Mouse (Mus musculus): ENCODE results near the gene Mgll. TPM values are rescaled to one million over a fixed set of nuclear protein-coding genes. Genes with fewer than 3 reads are reported as not detected.
A peak's percentile ranks its signal among the peaks of the same experiment; 100 is the strongest.

Gene Mgll
- total and polyA plus RNA-seq, 3 experiments = 88.7 to 146 (median 102) TPM

DNA sequence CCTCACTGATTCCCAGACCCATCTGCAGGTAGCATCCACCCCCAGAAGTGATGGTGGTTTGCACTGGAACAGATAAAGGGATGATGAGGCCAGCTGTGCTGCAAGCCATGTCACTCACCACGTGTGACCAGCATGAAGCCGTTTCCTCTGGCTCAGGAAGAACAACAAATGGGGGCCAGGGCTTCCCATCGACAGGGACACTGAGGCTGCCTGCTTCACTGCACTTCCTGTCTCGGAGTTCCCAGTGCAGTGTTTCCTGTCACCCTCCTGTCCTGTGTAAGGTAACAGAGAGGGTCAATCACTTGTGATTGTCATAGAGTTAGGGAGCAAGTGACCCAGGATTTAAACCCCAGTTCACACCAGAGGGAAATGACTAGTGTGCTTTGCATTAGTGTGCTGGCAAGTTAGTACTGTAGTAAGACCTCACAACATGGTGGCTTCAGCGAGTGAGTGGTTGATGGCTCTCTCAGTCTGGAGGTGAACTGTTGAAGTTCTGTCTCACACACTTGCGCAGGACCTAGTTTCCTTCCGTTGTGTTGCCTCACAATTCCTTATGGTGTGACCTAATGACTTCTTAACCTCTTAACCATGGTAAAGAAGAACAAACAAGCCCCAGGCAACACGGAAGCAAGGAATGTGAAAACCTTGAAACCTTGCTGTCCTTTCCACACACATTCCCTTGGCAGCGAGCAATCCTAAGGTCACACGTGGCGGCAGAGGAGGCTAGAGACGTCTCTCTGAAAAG lies 23.3 kb downstream of the Mgll start:
- DNase-seq = no peak
- no peak overlapping the region for H3K9ac ChIP-seq (ENCODE audit: low read depth, low read length)
- intact Hi-C loops (cut with DNase I) = no loop called here
- no peak overlapping the region; the same call in 1 of the 2 replicates for H3K27ac ChIP-seq
- no peaks in the 10 kb centered on the region for H3K36me3 ChIP-seq (ENCODE audit: control insufficient read depth, insufficient read depth, low read length)
- H3K4me3 ChIP-seq = no peak overlapping the region
- no peaks in the 10 kb centered on the region for H3K27me3 ChIP-seq (ENCODE audit: control insufficient read depth, insufficient read depth, low read length)
- WGBS = 71% methylated on average over 12 of the region's 12 CpGs
- H3K4me1 ChIP-seq (ENCODE audit: control insufficient read depth, insufficient read depth, low read length) = peaks cover 9% of the 10 kb centered on the region
- no peaks in the 10 kb centered on the region for H3K79me2 ChIP-seq (replicated peaks; ENCODE audit: control insufficient read depth, insufficient read depth, low read length)
- TF ChIP-seq CTCF (IDR thresholded peaks at IDR 0.05) = no peak
- no peak for TF ChIP-seq POLR2A (IDR thresholded peaks at IDR 0.05; ENCODE audit: insufficient read depth, low read depth, low read length)
- TF ChIP-seq EP300 (IDR thresholded peaks at IDR 0.05; ENCODE audit: insufficient read depth, low read depth, low read length) = no peak

DNA sequence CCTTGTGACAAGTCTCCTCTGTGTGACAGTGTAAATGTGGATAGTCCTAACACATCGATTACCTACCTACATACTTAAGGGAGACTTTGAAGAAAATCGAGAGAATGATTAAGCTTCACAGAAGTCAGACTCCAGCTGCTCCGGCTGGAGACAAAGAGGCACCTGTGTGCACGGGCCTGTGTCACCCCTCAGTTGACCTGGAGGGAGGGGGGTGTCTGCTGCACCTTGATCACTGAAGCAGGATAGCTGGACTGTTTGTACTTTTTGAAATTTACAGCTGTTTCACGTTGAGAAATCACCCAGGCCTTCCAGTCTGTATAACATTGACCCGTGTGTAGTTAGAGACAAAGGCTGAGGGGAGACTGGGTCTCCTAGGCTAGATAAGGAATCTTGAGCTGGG lies 26.7 kb downstream of the Mgll start:
- Histone ChIP-seq H3K4me3 (no peak overlapping the region), H3K27ac (no peak overlapping the region), H3K79me2 (replicated peaks; ENCODE audit: control insufficient read depth, insufficient read depth, low read length) (no peaks in the 10 kb centered on the region), H3K27me3 (ENCODE audit: control insufficient read depth, insufficient read depth, low read length) (no peaks in the 10 kb centered on the region), H3K9ac (ENCODE audit: low read depth, low read length) (no peak overlapping the region), H3K36me3 (ENCODE audit: control insufficient read depth, insufficient read depth, low read length) (no peaks in the 10 kb centered on the region), H3K4me1 (ENCODE audit: control insufficient read depth, insufficient read depth, low read length) (peaks cover 14% of the 10 kb centered on the region)
- intact Hi-C loops (cut with DNase I) = no loop called here
- TF ChIP-seq POLR2A (IDR thresholded peaks at IDR 0.05; ENCODE audit: insufficient read depth, low read depth, low read length) (no peak), EP300 (IDR thresholded peaks at IDR 0.05; ENCODE audit: insufficient read depth, low read depth, low read length) (no peak), CTCF (IDR thresholded peaks at IDR 0.05) (no peak)
- no peak for DNase-seq
- WGBS = 73% methylated on average over 6 of the region's 6 CpGs

DNA sequence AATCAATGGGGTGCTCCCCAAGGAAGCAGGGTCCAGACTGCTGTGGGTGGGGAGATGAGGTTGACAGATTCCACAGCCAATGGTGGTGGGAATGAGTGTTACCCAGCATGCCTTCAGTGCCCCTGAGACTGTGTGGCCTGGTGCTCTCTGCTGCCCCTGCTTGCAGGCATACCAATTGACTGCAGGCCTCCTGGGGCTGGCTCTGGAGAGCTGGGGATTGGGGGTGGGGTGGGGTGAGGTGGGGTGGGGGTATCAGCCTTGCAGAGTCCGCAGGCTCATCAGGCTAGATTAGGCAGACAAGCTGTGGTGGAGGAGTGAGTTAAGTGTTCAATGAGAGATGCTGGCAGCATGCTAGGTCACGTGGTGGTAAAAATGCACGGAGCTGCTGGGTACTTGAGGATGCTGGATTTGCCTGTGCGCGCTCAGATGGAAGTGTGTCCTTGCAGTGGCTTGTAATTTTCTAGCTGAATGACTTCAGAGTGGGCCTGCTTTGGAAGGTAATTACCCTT lies 28.6 kb downstream of the Mgll start:
- DNase-seq = no peak
- peaks cover 2% of the 10 kb centered on the region; the same call in 1 of the 2 replicates for H3K36me3 ChIP-seq (ENCODE audit: control insufficient read depth, insufficient read depth, low read length)
- 0 out of 2 replicates have a peak, but pooled peaks cover 2% of the 10 kb centered on the region for H3K79me2 ChIP-seq (replicated peaks; ENCODE audit: control insufficient read depth, insufficient read depth, low read length)
- 42% methylated on average over 5 of the region's 5 CpGs for WGBS
- TF ChIP-seq CTCF (IDR thresholded peaks at IDR 0.05) (peak; percentile 39), EP300 (IDR thresholded peaks at IDR 0.05; ENCODE audit: insufficient read depth, low read depth, low read length) (no peak)
- peaks cover 22% of the 10 kb centered on the region for H3K4me1 ChIP-seq (ENCODE audit: control insufficient read depth, insufficient read depth, low read length)
- H3K4me3 ChIP-seq = no peak overlapping the region
- H3K27ac ChIP-seq = no peak overlapping the region; the same call in 1 of the 2 replicates
- H3K27me3 ChIP-seq (ENCODE audit: control insufficient read depth, insufficient read depth, low read length) = no peaks in the 10 kb centered on the region
- intact Hi-C loops (cut with DNase I) = no loop called here
- no peak overlapping the region for H3K9ac ChIP-seq (ENCODE audit: low read depth, low read length)

DNA sequence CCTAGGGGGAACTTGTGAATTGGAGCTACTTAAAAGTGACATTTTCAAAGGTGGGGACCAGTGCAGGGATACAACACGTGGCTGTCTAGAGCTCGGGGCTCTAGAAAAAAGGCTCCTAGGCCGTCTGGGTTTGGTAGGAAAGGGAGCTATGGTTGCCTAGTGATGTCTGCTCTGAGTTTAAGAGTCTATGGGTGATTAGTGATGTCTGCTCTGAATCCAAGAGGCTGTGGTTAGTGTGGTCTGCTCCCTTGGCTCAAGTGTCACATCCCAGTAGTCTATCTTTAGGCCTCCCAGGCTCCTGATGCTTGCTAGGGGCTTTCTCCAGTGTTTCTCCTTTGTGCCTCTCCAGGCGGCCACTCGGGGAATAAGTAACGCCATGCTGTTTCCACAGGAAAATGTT lies 29.4 kb downstream of the Mgll start:
- Histone ChIP-seq H3K36me3 (ENCODE audit: control insufficient read depth, insufficient read depth, low read length) (peaks cover 2% of the 10 kb centered on the region; the same call in 1 of the 2 replicates), H3K27me3 (ENCODE audit: control insufficient read depth, insufficient read depth, low read length) (no peaks in the 10 kb centered on the region), H3K79me2 (replicated peaks; ENCODE audit: control insufficient read depth, insufficient read depth, low read length) (0 out of 2 replicates have a peak, but pooled peaks cover 2% of the 10 kb centered on the region), H3K4me3 (no peak overlapping the region), H3K27ac (no peak overlapping the region; the same call in 1 of the 2 replicates), H3K4me1 (ENCODE audit: control insufficient read depth, insufficient read depth, low read length) (peaks cover 26% of the 10 kb centered on the region), H3K9ac (ENCODE audit: low read depth, low read length) (no peak overlapping the region)
- TF ChIP-seq EP300 (IDR thresholded peaks at IDR 0.05; ENCODE audit: insufficient read depth, low read depth, low read length) (no peak), POLR2A (IDR thresholded peaks at IDR 0.05; ENCODE audit: insufficient read depth, low read depth, low read length) (no peak), CTCF (IDR thresholded peaks at IDR 0.05) (no peak)
- DNase-seq = no peak
- WGBS = 55% methylated on average over 6 of the region's 6 CpGs
- intact Hi-C loops (cut with DNase I) = no loop called here

DNA sequence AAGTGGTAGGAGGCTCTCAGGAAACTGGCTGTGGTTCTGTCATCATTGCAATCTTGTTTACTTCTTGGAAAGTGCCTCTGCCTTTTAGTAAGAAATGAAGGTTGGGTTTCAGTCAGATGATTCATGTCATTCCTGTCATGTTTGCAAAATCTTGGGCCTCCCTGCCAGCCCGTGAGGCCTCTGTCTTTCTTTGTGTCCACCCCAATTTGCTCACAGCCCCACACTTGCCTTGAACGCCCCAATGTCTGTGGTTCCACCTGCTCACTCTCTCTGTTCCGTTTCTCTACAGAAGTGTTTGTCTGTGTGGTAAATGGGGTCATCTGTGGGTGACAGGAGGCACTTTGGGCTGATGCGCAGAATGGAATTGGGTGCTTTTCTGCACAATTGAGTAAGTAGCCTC lies 32.8 kb downstream of the Mgll start:
- Histone ChIP-seq H3K27ac (peak overlapping the region; percentile 29), H3K79me2 (replicated peaks; ENCODE audit: control insufficient read depth, insufficient read depth, low read length) (0 out of 2 replicates have a peak, but pooled peaks cover 2% of the 10 kb centered on the region), H3K4me3 (no peak overlapping the region), H3K27me3 (ENCODE audit: control insufficient read depth, insufficient read depth, low read length) (no peaks in the 10 kb centered on the region), H3K9ac (ENCODE audit: low read depth, low read length) (no peak overlapping the region), H3K4me1 (ENCODE audit: control insufficient read depth, insufficient read depth, low read length) (peaks cover 47% of the 10 kb centered on the region), H3K36me3 (ENCODE audit: control insufficient read depth, insufficient read depth, low read length) (peaks cover 2% of the 10 kb centered on the region; the same call in 1 of the 2 replicates)
- TF ChIP-seq CTCF (IDR thresholded peaks at IDR 0.05) (no peak), POLR2A (IDR thresholded peaks at IDR 0.05; ENCODE audit: insufficient read depth, low read depth, low read length) (no peak), EP300 (IDR thresholded peaks at IDR 0.05; ENCODE audit: insufficient read depth, low read depth, low read length) (no peak)
- DNase-seq = no peak
- intact Hi-C loops (cut with DNase I) = no loop called here
- WGBS = 86% methylated on average over 4 of the region's 4 CpGs

DNA sequence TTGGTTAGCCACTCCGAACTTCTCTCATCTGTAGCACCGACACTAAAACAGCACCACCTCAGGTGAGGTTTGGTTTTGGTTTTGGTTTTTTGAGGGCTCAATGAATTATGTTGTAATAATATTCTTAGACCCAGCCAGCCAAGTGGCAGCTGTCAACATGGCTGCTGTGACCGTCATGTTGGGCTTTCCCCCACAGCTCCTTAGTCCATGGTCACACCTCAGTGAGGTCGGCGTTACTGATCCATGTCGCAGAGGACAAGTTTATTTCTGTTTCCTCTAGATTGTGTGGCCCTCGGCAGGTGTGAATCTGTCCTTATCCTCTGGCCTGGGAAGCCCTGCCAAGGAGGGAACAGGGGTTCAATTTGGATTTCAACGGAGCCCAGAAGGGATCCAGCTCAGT lies 33.9 kb downstream of the Mgll start:
- no peak overlapping the region for H3K4me3 ChIP-seq
- H3K27ac ChIP-seq = peak overlapping the region; percentile 81
- peaks cover 2% of the 10 kb centered on the region; the same call in 1 of the 2 replicates for H3K36me3 ChIP-seq (ENCODE audit: control insufficient read depth, insufficient read depth, low read length)
- H3K9ac ChIP-seq (ENCODE audit: low read depth, low read length) = no peak overlapping the region
- H3K27me3 ChIP-seq (ENCODE audit: control insufficient read depth, insufficient read depth, low read length) = no peaks in the 10 kb centered on the region
- TF ChIP-seq CTCF (IDR thresholded peaks at IDR 0.05) = peak; percentile 13; the same call in 1 of the 2 replicates
- TF ChIP-seq POLR2A (IDR thresholded peaks at IDR 0.05; ENCODE audit: insufficient read depth, low read depth, low read length) = no peak
- 30% methylated on average over 8 of the region's 8 CpGs for WGBS
- intact Hi-C loops (cut with DNase I) = loop anchor here (2.0 kb wide), 1 partner anchor 33 kb away; the partner anchor contains the start of gene Mgll
- DNase-seq = no peak
- peaks cover 51% of the 10 kb centered on the region for H3K4me1 ChIP-seq (ENCODE audit: control insufficient read depth, insufficient read depth, low read length)
- H3K79me2 ChIP-seq (replicated peaks; ENCODE audit: control insufficient read depth, insufficient read depth, low read length) = 0 out of 2 replicates have a peak, but pooled peaks cover 2% of the 10 kb centered on the region
